Mouse (Mus musculus): Measurements from ENCODE around the gene Ly9.

Gene Ly9

GRCm38 (mm10) chr1:171584584-171584983 is 22.6 kb downstream of the Ly9 start:
- no peak for DNase-seq (ENCODE audit: low read depth, low spot score)

DNA sequence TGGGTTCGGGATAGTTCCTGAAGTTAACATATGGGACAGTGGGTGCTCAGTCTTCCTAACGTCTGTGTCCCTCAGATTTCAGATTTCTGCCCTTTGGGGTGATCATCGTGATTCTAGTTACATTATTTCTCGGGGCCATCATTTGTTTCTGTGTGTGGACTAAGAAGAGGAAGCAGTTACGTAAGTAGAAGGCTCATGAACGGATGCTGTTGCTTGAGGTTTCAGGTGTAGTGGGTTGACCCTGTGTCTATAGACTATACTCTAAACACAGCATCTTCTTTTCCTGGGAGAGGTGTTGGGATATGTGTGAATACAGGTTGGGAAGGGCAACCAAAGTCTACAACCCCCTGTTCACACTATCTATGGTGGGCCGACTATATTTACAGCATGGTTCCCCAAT is 30.0 kb downstream of the Ly9 start:
- DNase-seq (ENCODE audit: low read depth, low spot score), result no peak

DNA sequence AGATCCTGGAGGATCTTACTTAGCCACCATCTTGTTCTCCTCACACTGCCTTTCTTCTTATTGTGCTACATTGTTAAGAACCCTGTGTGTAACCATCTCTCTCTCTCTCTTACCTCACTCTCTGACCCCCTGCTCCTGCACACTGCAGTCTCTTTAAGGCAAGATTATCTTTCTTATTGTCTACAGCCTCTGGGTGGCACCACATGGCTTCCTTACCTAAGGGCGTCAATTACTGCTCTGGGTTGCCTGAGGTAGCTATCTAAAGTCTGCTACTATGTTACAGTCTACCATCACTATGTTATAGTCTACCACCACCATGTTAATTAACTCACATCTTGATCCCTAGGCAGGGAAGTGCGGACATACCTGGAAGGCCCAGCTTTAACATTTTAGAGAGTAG is 38.8 kb downstream of the Ly9 start:
- DNase-seq (ENCODE audit: low read depth, low spot score), result peak; percentile 31

DNA sequence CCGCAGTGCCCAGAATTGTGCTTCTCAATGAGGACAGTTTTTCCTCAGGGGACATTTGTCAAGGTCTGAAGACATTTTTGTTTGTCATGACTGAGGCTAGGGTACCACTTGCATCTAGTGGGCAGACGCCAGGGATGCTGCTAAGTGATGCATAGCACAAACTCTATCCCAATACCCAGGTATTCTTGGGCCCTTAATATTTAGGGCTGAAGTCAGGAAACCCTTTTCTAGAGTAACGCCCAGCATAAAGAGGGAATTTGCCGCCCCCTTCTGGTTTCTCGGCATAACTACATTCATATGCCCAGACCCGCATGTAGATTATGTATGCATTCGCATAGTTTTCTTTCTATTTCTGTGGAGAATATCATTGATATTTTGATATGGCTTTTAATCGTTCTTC is 40.4 kb downstream of the Ly9 start:
- peak; percentile 70 for DNase-seq (ENCODE audit: low read depth, low spot score)

GRCm38 (mm10) chr1:171565888-171566287 is 41.3 kb downstream of the Ly9 start:
- DNase-seq (ENCODE audit: low read depth, low spot score), result no peak

DNA sequence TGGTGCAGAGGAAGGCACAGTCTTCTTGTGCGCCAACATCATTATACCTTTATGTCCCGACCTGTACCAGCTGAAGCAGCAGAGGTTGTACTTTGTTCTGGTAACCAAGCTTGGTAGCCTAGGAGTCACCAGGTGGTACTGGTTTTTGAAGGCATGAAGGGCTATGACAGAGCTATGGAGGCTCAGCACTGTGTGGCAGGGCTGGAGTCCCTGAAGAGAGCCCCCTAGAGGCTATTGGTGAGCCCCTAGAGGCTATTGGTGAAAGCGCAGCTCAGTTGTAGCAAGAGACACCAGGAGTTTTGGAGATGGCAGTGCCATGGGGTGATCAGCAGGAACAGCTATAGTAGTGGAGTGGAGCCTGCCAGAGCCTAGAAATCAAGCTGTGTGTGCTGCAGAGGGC is 43.0 kb downstream of the Ly9 start:
- peak; percentile 64 for DNase-seq (ENCODE audit: low read depth, low spot score)

GRCm38 (mm10) chr1:171563042-171563441 is 44.2 kb downstream of the Ly9 start:
- no peak for DNase-seq (ENCODE audit: low read depth, low spot score)

DNA sequence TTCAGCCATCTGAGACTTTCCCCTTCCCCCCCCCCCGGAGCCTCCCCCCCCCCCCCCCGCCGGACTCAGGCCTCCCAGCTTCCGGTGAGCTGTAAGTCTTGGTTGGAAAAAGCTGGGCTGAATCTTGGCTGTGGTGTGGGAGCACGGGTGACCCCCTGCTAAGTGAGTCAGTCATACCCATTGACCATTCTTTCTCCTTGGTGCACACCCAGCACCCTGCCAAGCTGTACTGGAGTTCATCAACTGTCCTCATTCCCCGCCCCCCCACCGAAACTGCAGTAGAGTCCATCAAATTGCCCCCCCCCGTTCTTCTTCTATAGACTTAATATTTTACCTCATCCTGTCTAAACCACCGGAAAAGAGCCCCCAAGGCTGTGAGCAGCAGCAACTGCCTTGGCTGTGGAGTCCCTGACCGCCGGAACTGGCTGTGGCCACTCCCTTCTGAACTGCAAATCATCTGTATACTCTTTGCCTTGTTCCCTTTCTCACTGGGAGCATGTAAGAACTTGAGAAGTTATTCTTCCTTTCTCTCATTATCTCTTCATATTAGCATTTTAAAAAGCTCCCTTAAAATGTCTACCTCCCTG is 45.5 kb downstream of the Ly9 start:
- no peak for DNase-seq (ENCODE audit: low read depth, low spot score)

DNA sequence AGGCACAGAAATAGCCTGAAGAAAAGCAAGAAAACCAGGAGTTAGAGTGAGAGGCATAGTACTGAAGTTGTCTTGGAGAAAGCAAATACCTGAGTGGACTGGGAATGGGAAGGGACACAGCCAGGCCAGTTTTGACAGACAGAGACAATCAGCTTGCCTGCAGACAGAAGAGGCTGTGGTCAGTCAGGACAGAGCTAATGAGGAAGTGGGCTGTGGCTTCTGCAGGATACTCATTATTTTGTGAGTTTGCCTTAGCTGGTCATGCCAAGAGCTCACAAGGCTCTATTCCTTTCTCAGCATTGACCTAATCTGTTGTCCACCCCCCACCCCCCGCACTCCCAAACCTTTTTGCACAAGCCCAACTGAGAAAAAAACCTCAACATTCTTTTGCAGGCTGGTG is 46.0 kb downstream of the Ly9 start:
- no peak for DNase-seq (ENCODE audit: low read depth, low spot score)

DNA sequence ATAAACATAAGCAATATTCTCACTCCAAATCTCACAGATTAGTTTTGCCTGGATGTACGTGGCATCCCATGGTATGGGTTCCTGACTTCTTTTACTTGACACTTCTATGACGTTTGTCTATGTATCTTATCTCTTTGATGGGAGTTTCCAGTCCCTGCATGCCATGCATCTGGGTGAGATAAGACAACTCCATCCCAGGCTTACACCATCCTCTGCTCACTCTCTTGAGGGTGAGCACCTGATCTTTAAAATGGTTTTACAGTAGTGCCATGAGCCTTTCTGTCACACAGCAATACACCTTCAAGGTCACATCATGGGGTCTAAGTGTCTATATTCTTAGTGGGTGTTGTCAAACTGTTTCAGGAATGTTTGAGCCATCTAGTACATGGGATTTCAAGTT is 46.9 kb downstream of the Ly9 start:
- no peak for DNase-seq (ENCODE audit: low read depth, low spot score)

GRCm38 (mm10) chr1:171558898-171559297 is 48.3 kb downstream of the Ly9 start, which contains the start of gene Cd244a:
Gene Cd244a (plus strand): TSS chr1:171559193.
- DNase-seq (ENCODE audit: low read depth, low spot score), result no peak

GRCm38 (mm10) chr1:171558407-171558806 is 48.8 kb downstream of the Ly9 start:
- DNase-seq (ENCODE audit: low read depth, low spot score), result no peak

GRCm38 (mm10) chr1:171556366-171556765 is 50.8 kb downstream of the Ly9 start:
- no peak for DNase-seq (ENCODE audit: low read depth, low spot score)

- DNase-seq (ENCODE audit: low read depth, low spot score), result peak; percentile 49
Measured at GRCm38 (mm10) chr1:171553359-171554341, 53.6 kb downstream of the Ly9 start.

DNA sequence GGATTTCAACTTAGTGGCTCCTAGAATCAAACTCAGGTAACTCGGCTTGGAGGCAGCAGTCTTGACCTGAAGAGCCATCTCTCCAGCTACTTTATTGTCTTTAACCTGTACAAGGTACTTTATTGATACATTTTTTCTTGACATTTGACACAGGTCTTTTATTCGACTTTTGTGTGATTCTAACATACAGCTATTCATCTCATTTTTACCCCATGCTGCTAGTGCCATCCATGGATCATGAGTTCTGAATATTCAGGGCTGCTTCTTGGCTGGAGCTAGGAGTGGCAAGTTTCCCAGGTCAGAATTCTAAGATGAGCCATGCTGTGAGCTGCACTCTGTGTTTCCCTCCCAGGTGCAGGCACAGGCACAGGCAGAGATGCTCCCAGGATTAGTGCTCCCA is 55.0 kb downstream of the Ly9 start:
- no peak for DNase-seq (ENCODE audit: low read depth, low spot score)

DNA sequence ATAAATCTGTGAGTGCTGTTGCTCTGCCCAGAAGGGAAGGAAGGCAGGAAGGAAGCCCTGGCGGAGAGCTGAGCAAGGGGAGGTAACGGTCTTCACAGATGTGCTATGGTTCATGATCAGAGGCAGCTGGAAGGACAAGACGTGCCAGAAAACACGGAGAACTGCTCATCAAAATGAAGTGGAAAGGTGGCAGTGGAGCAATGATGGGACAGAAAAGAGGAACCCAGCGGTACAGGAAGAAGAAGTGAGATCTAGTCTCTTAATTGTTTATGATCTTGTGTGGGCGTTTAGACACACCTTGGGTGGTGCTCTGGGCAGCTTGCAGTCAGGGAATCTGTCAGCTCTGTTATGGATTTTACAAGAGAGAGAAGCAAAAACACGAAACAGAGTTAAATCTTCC is 55.9 kb downstream of the Ly9 start:
- no peak for DNase-seq (ENCODE audit: low read depth, low spot score)

DNA sequence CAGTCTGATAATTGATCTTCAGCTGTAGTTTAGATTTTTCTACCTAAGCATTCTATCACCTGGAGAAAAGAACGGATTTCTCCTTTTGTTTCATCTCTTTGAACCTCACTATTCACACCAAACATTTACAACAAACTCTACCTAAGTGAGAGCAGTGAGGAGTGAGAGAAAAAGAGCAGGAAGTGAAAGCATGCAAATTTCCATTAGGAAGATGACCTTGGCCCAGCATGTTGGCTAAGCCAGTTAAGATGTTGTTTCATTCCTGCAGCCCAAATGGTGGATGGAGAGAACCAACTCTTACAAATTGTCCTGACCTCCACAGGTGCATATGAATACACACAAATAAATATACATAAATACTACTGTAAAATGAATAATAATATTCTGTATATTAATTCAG is 66.5 kb downstream of the Ly9 start:
- no peak for DNase-seq (ENCODE audit: low read depth, low spot score)

Data from 3T3-L1 (cell line).